Mouse (Mus musculus) liver (tissue): ENCODE measurements around the gene Dnase1l3.
"Not testable (repeated sequence)": the region's sequence is repeated elsewhere in the genome, so short reads cannot be mapped to it uniquely, and the experiment has no call there.

Source experiments
- DNase-seq: peaks from one replicate; pipeline ENCODE4 v3.0.0-alpha.2; 2020; ENCODE audit warnings: mixed read lengths

The Dnase1l3 gene

GRCm38 (mm10) chr14:8011297-8011696, 16.9 kb upstream of the Dnase1l3 start:
- DNase-seq: no peak

DNA sequence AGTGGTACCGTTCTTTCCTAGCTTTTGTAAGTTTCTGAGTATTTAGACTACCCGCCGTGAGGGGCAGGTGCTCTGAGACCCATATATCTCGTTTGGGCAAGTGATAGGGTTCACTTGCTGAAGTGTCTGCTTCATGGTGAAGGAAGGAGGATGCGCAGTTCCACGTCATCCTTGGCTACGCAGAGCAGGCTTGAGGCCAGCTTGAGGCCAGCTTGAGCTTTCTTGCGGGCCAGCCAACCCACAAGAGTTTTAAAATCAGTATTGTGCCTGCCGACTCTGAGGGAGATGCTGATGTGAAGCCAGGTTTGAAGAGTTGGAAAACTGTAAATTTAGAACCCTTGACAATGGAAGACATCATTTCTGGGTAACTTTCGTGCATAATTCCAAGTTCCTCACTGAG, 13.6 kb upstream of the Dnase1l3 start:
- DNase-seq: no peak

DNA sequence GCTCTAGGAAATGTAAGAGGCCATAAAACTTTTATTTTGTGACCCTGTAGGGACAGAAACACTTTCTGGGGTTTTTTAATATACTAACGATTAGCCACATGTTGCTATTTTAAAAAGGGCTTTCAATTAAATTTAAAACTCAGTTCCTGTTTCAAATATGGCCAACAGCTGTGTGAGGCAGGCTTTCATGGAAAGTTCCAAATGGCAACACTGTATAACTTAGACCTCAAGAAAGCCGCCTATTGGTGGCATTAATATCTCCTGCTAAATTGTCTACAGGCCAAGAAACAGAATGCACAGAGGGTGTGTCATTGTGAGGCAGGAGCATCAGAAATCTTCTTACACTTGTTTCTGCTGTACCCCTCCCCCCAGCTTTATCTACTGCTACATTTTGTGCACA, 13.1 kb upstream of the Dnase1l3 start:
- DNase-seq: no peak

GRCm38 (mm10) chr14:8007084-8007483, 12.7 kb upstream of the Dnase1l3 start:
- DNase-seq: no peak

DNA sequence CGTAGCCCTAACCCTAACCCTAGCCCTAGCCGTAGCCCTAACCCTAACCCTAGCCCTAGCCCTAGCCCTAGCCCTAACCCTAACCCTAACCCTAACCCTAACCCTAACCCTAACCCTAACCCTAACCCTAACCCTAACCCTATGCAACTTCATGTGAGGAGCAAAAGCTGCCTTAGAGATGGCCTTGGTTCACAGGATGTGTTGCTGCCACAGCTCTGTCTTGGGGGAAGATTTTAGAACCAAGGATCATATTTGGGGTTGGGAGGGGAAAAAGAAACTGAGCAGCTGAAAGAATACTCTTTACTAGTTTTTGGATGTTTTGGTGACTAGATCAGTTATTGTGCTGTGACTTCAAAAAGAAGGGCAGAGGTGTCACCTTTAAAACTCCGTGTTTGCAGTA, 11.7 kb upstream of the Dnase1l3 start:
- DNase-seq: not testable (repeated sequence)

- no peak for DNase-seq
These were observed 9.6 kb upstream of the Dnase1l3 start for GRCm38 (mm10) chr14:8003727-8004670.

- DNase-seq: peak; percentile 11
These were observed 8.8 kb upstream of the Dnase1l3 start for GRCm38 (mm10) chr14:8003093-8003670.

- peak; percentile 70 for DNase-seq
These were observed 8.2 kb upstream of the Dnase1l3 start, which contains the start of gene Abhd6 for GRCm38 (mm10) chr14:8002432-8003092. Gene Abhd6, plus strand, starts transcription at chr14:8002902.

GRCm38 (mm10) chr14:8000831-8001685, 6.7 kb upstream of the Dnase1l3 start:
- DNase-seq: no peak

GRCm38 (mm10) chr14:8000247-8000646, 5.9 kb upstream of the Dnase1l3 start:
- no peak for DNase-seq

GRCm38 (mm10) chr14:7999435-7999834, 5.1 kb upstream of the Dnase1l3 start:
- DNase-seq: no peak

DNA sequence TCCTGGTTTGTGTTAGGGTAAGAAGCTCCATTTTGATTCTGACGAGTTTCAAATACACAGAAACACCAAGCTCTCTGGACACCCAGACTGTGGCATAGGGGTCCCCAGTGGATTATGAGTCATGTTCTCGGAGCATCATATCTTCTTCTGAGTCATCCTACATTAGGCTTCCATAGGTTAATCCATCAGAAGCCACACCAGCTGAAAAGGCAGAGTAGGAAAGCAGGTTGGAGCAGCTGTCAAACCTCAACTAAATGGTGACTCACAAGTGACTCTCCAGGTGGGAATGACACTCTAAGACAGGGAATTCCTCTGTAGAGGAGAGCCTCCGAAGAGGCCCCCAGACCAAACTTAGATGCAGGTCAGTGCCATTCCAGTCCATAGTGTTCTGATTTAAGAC, 4.7 kb upstream of the Dnase1l3 start:
- no peak for DNase-seq

- peak; percentile 83 for DNase-seq
These were observed 2.9 kb upstream of the Dnase1l3 start for GRCm38 (mm10) chr14:7997255-7997696.

- no peak for DNase-seq
These were observed 2.2 kb downstream of the Dnase1l3 start for GRCm38 (mm10) chr14:7992158-7992557.

DNA sequence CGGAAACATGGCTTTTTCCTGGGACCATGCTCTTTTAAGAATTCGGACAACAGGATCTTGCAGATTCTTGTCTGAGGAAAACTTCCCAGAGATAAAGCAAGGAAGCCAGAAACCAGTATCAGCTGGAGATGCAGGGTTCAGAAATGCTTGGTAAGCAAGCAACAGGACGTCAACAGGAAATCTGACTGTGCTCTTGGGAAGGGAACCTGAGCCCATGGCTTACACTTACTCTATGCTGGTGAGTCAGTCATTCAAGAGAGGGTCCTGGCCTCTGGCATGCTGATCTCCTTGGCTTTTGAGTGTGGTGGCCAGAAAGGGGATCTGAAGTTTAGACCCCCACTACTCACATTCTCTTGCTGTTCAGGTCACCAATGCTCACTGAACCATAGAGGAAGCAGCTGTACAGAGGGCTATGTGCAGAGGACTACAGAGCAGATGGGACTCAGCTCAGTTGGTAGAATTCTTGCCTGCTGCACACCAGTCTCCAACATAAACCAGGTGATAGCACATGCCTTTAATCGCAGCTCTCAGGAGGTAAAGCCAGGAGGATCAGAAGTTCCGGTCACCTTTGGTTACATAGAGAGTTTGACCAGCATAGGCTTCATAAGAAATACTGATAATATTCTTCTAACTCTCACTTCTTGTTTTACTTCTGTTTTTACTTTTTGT, 3.1 kb downstream of the Dnase1l3 start:
- no peak for DNase-seq

DNA sequence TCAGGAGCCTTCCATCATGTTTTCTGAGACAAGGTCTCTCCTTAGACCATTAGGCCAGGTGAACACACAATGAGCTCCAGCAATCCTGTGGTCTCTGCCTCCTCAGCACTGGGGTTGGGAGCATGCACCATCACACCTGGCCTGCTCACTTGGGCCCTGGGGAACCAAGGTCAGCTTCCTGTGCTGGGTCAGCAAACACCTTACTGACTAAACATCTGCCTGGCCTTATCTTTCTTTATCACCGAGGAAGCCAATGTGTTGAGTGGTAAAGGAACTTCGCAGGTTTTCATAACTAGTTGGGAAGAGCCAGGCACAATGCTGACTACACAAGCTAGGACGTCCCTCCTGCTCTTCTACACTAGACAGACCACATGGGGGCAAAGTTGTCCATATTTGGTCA, 4.4 kb downstream of the Dnase1l3 start:
- DNase-seq: no peak

GRCm38 (mm10) chr14:7989371-7989770, 5.0 kb downstream of the Dnase1l3 start:
- no peak for DNase-seq

GRCm38 (mm10) chr14:7986913-7987312, 7.5 kb downstream of the Dnase1l3 start:
- no peak for DNase-seq

GRCm38 (mm10) chr14:7981226-7981625, 13.1 kb downstream of the Dnase1l3 start:
- DNase-seq: no peak

- DNase-seq: no peak
These were observed 16.2 kb downstream of the Dnase1l3 start for GRCm38 (mm10) chr14:7978183-7978582.

DNA sequence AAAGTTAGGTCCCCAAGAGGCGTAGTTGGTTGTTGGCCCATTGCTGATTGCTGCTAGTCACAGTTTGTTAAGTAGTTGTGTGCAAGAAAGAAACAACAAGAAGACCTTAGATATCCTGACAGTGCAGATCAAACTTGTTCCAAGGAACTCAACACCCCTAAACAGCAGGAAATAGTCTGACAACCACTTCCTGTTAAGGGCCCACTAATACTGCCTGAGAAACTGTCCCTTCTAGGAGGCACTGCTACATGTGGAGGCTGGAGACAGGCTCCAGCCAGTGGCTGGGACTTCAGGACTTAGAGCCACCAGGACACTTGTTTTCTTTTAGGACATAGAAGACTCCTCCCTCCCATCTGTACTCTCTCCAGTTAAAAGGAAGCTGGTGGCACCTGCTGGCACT, 16.9 kb downstream of the Dnase1l3 start:
- no peak for DNase-seq

DNA sequence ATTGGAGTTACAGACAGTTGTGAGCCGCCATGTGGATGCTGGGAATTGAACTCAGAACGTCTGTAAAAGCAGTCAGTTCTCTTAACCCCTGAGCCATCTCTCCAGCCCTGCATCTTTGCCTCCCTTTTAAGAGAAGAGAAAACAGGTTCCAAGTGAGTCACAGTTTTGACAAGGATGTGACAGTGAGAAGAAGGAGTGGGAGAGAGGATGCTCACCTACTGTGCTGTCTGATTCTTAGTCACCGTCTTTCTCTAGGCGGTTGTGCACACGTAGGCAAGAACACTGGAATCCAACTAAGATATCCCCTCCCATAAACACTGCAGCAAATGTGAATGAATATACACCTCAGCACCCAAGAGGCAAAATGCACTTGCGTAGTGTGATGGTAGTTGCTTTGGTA, 19.2 kb downstream of the Dnase1l3 start:
- DNase-seq: no peak
